Mouse (Mus musculus) urinary bladder, postnatal 14 days (tissue): ENCODE data around the gene Sptssb.

Source experiments
- DNase-seq: peaks from one replicate; pipeline ENCODE4 v3.0.0; 2021; ENCODE audit warnings: low spot score

Gene Sptssb

DNA sequence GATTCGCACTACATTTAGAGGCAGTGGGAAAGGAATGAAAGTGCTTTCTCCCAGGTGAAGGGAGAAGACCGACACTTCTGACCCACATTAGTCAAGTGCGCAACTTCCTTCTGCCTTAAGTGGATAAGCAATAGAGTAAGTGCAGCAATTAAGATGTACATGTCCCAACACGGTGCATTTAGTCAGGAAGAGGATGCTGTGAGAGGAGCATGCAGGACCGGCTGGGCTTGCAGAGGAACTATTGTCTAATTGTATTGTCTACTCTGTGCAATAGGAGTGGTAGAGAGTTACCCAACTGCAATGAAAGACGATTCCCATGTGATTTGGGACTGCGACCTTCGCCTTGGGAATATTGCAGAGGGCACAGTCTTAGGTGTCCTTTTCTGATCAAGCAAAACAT lies 30.2 kb downstream of the Sptssb start:
- no peak for DNase-seq

DNA sequence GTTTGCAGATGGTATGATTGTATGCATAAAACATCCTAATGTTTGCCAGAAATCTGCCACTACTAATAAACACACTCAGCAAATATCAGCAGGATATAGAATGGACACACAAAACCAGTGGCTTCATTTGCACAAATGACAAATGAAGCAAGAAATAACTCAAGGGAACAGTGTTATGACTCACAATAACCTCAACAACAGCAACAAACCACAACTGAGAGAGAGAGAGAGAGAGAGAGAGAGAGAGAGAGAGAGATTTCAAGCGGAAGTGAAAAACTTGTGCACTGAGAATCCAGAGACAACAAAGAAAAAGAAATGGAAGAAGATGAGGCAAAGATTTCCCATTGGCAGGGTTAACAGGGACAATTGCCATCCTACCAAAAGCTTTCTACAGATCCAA lies 35.2 kb downstream of the Sptssb start:
- no peak for DNase-seq

GRCm38 (mm10) chr3:69820614-69821013 lies 39.1 kb downstream of the Sptssb start:
- DNase-seq: no peak

- DNase-seq: no peak
Observed at GRCm38 (mm10) chr3:69819851-69820200, 39.9 kb downstream of the Sptssb start.

GRCm38 (mm10) chr3:69819146-69819850 lies 40.4 kb downstream of the Sptssb start:
- no peak for DNase-seq

DNA sequence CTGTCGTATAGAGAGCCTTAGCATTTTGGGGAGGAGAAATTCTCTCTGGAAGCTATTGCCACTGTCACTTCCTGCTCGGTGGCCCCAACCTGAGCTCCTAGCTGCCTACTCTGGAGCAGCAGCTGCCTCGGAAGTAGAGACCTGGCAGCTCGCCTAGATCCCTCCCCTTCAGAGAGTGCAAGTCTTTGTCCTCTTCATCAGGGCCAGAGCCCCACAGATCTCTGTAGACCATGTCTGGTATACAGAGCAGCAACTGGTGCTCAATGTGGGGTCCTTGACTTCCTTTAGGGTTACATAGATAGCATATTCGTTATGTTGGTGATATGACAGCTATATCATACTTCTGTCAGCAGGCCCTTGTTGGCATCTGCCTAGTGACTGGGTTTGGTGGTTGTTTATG lies 41.3 kb downstream of the Sptssb start:
- no peak for DNase-seq

- no peak for DNase-seq
Observed at GRCm38 (mm10) chr3:69816547-69816946, 43.2 kb downstream of the Sptssb start.

DNA sequence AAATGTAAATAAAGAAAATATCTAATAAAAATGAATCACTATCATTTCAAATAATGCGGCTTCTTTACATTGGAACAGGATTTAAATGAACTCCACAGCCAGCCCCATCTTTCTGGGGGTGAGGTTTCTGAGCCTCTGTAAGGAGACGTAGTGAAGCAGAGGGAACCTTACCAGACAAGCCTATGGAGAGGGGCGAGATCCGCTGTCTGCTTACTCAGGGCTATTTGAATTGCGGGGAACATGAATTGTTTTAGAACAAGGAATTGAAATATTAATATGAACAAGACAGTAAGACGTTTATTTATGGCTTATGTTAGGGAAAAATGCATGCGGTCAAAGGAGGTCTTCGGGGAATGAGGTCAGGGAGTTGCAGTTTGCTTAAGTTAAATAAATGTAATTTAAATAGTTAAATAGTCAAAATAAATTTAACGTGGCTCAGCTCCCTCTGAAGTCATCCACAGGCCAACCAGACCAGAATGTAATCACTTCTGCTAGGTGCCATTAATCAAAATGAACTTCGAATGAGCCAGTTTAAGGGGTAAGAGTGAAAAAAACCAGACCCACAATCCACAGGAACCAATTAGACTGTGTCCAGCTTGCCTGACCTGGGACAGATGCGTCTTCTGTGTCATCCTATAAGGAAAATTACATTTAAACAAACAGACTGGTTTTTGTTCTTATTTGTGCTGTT lies 46.6 kb downstream of the Sptssb start:
- no peak for DNase-seq

GRCm38 (mm10) chr3:69812442-69812841 lies 47.3 kb downstream of the Sptssb start:
- DNase-seq: no peak

- peak; percentile 27 for DNase-seq
Observed at GRCm38 (mm10) chr3:69808479-69808878, 51.3 kb downstream of the Sptssb start.

- DNase-seq: no peak
Observed at GRCm38 (mm10) chr3:69803137-69803536, 56.6 kb downstream of the Sptssb start.

- DNase-seq: no peak
Observed at GRCm38 (mm10) chr3:69800829-69801384, 58.8 kb downstream of the Sptssb start.

DNA sequence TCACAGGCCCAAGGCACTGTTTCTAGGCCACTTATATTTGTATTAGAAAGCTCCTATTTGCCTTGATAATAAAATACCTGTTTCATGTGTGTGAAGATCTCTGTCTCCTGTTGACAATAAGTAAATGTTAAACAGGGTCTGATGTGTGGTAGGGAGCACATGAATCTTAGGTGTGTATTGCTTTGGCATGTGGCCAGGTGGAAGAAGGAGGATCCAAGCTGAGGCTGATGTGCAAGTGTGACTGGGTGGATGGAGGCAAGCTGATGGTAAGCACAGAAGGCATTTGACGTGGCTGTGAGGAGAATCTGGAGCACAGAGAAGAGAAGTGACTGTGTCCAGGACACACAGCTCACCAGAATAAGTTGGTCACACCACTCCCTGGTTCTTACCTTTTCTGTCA lies 60.6 kb downstream of the Sptssb start:
- DNase-seq: no peak

- no peak for DNase-seq
Observed at GRCm38 (mm10) chr3:69797969-69798368, 61.8 kb downstream of the Sptssb start.

- DNase-seq: no peak
Observed at GRCm38 (mm10) chr3:69797533-69797932, 62.2 kb downstream of the Sptssb start.

DNA sequence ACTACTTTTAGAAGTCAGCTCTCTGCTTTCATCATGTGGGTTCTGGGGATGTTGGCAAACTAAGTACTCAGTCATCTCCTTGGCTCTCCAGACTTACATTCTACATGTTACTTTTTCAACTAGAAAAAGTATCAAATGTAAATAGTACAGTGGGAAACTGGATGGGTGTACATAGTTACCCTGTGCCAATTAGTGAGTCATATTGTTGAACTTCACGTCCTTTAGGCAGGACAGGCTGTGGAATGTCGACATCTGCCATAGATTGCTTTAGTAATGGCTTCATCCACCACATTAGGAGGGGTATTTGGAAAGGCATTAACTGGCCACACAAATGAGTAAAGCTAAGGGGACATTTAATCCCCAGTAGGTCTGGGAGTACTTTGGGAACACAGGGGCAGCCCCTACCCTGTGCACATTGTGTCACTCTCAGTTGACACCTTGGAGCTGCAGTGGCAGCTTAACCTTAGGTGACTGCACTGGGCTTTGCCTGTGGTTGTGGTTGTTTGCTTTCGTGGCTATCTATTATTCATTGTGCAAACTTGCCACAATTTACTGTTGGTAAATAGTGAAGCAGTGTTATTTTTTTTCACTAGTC lies 66.8 kb downstream of the Sptssb start:
- no peak for DNase-seq

DNA sequence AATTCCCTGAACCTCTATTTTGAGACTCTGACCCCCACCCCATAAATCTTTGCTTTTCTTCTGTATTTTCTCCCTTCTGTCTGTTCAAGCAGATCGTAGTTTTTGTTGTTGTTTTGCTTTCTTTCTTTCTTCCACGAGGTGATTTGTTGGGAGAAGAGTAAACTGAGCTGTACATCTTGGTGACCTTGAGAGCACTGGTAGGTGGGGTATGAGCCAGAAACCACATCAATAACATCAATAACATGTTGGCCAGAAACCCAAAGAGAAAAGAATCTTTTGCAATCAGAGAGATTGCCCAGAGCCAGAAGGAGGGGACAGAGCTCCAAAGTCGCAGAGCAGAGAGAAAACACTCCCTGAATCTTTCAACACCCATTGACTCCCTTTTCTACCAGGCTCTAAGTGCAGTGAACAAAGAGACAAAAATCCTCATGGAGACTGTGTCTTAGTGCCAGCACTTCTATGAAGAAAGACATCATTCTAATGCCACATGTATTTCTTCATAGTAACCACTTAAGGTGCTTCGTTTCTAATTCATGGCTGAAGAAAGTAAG lies 80.4 kb downstream of the Sptssb start:
- no peak for DNase-seq

- no peak for DNase-seq
Observed at GRCm38 (mm10) chr3:69773356-69773755, 86.4 kb downstream of the Sptssb start.
